Mouse (Mus musculus): ENCODE measurements at regions not wholly inside any gene's neighbourhood (a gene's known extent, or its start where the extent isn't known, plus 50 kb on each side); places are given as distances from the start of the nearest gene placed in this dataset.

DNA sequence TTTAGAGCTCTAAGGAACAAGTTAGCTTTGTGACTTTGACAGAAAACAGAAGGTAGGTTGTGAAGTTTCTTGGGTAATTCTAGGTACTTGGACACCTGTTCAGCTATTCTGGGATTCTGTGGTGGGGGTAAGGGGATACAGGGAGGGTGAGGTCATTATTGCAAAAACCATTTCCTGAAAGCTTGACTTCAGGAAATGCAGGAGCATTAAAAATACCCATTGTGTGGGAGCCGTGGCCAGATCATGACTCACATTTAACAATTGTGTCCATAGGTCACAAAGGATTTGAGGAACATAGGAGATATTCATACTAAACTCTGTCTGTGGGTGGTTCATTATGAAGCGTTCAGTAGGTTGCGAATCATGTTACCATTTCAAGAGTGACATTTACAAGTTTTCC lies 102.4 kb downstream of the Gm5426 start:
- no peaks in the 10 kb centered on the region for H3K4me1 ChIP-seq (ENCODE audit: control insufficient read depth, insufficient read depth, low read length)
- H3K27ac ChIP-seq (ENCODE audit: insufficient read depth, low read length) = no peak overlapping the region
- TF ChIP-seq POLR2A (IDR thresholded peaks at IDR 0.05; ENCODE audit: extremely low read depth, insufficient read depth, low read length) (no peak), CTCF (IDR thresholded peaks at IDR 0.05; ENCODE audit: extremely low read depth, insufficient read depth, low read length) (no peak)
- H3K4me3 ChIP-seq (ENCODE audit: insufficient read depth, low read length) = no peak overlapping the region

DNA sequence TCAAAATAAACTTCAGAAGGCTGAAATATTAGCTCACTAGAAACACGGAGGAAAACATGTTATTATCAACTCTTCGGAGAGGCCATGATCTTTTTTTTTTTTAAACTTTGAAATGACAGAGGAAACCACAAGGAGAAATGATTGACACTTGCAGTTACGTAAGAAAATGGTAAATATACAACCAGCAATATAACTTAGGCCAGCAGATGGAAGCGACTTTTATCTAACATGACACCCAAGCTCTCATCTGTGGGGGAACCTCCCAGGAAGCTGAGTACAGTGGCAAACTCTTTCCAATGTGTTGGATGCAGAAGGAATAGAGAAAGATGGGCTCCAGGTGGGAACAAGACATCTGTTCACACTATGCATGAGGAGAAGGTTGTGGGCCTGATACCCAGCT lies 104.2 kb downstream of the Gm5426 start:
- TF ChIP-seq POLR2A (IDR thresholded peaks at IDR 0.05; ENCODE audit: extremely low read depth, insufficient read depth, low read length) (no peak), CTCF (IDR thresholded peaks at IDR 0.05; ENCODE audit: extremely low read depth, insufficient read depth, low read length) (no peak)

DNA sequence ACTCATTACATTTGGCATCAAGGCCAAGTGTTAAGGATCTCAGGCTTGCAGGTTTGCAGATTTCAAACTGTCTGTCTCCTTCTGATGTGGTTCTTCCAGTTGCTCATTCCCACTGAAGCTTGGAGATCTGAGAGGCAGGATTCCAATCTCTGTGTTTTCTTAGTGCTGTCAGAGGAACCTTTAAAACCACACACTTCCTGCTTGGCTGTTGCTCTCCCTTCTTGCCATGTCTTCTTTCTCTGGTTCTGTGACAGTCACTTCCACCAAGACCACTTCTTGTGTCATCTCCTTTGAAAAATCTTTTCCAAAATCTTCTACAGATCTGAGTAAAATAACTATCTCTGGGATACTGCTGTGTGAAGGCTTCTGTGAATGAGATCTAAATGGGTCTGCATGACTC lies 117.3 kb downstream of the Gm5426 start:
- no peak overlapping the region for H3K27ac ChIP-seq (ENCODE audit: insufficient read depth, low read length)
- no peaks in the 10 kb centered on the region for H3K4me1 ChIP-seq (ENCODE audit: control insufficient read depth, insufficient read depth, low read length)
- TF ChIP-seq CTCF (IDR thresholded peaks at IDR 0.05; ENCODE audit: extremely low read depth, insufficient read depth, low read length) (no peak), POLR2A (IDR thresholded peaks at IDR 0.05; ENCODE audit: extremely low read depth, insufficient read depth, low read length) (no peak)
- no peak overlapping the region for H3K4me3 ChIP-seq (ENCODE audit: insufficient read depth, low read length)

More for the DNA sequence above, 104.2 kb downstream of the Gm5426 start:
- H3K4me1 ChIP-seq (ENCODE audit: control insufficient read depth, insufficient read depth, low read length) = no peaks in the 10 kb centered on the region
- H3K27ac ChIP-seq (ENCODE audit: insufficient read depth, low read length) = no peak overlapping the region
- no peak overlapping the region for H3K4me3 ChIP-seq (ENCODE audit: insufficient read depth, low read length)

DNA sequence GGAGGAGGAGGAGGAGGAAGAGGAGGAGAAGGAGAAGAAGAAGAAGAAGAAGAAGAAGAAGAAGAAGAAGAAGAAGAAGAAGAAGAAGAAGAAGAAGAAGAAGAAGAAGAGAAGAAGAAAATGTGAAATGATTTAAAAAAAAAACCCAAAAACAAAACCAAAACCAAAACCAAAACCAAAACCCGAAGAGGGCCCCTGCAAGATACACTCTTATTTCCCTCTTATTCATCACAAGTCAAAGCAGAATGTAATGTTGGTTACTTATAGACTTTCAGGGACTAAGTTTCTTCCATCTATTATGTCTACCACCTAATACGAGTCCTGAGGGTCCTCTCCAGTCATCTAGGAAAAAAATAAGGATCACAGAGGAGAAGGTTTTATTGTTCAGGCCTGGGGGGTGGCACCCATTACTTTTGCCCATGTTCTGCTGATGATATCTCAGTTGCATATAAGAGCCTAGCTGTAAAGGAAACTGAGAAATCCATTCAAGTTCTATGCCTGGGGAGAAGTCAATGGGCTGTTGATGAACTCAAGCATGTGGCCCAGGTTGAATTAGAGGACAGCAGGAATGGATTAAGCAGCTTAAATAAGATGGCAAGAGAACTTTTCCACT lies 118.0 kb downstream of the Gm5426 start:
- TF ChIP-seq CTCF (IDR thresholded peaks at IDR 0.05; ENCODE audit: extremely low read depth, insufficient read depth, low read length) (no peak), POLR2A (IDR thresholded peaks at IDR 0.05; ENCODE audit: extremely low read depth, insufficient read depth, low read length) (no peak)
- no peak overlapping the region for H3K4me3 ChIP-seq (ENCODE audit: insufficient read depth, low read length)
- H3K4me1 ChIP-seq (ENCODE audit: control insufficient read depth, insufficient read depth, low read length) = no peaks in the 10 kb centered on the region
- no peak overlapping the region for H3K27ac ChIP-seq (ENCODE audit: insufficient read depth, low read length)

GRCm38 (mm10) chr10:96257935-96258334 lies 121.5 kb downstream of the Gm5426 start:
- H3K27ac ChIP-seq (ENCODE audit: insufficient read depth, low read length) = no peak overlapping the region
- no peak overlapping the region for H3K4me3 ChIP-seq (ENCODE audit: insufficient read depth, low read length)
- no peak for TF ChIP-seq POLR2A (IDR thresholded peaks at IDR 0.05; ENCODE audit: extremely low read depth, insufficient read depth, low read length)
- no peak for TF ChIP-seq CTCF (IDR thresholded peaks at IDR 0.05; ENCODE audit: extremely low read depth, insufficient read depth, low read length)
- no peaks in the 10 kb centered on the region for H3K4me1 ChIP-seq (ENCODE audit: control insufficient read depth, insufficient read depth, low read length)

DNA sequence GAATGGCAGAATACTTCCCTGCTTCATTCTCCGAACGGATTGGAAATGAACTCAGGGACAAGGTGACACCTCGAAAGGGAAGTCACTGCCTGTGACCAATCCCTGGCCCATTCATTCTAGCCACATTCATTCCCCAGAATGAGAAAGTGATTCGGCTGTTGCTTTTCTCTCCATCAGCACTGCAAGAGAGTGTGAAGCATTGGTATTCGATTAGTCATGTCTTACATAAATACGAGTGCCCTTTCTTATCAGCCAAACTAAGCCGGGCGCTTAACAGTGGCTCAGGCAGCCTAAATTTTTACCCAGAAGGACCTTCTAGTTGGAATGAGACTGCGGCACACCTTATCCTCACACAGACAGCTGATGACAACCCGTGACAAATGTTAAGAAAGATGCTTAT lies 122.8 kb downstream of the Gm5426 start:
- Histone ChIP-seq H3K4me3 (ENCODE audit: insufficient read depth, low read length) (no peak overlapping the region), H3K27ac (ENCODE audit: insufficient read depth, low read length) (no peak overlapping the region), H3K4me1 (ENCODE audit: control insufficient read depth, insufficient read depth, low read length) (peaks cover 1% of the 10 kb centered on the region; the same call in 1 of the 2 replicates)
- TF ChIP-seq CTCF (IDR thresholded peaks at IDR 0.05; ENCODE audit: extremely low read depth, insufficient read depth, low read length) (no peak), POLR2A (IDR thresholded peaks at IDR 0.05; ENCODE audit: extremely low read depth, insufficient read depth, low read length) (no peak)

DNA sequence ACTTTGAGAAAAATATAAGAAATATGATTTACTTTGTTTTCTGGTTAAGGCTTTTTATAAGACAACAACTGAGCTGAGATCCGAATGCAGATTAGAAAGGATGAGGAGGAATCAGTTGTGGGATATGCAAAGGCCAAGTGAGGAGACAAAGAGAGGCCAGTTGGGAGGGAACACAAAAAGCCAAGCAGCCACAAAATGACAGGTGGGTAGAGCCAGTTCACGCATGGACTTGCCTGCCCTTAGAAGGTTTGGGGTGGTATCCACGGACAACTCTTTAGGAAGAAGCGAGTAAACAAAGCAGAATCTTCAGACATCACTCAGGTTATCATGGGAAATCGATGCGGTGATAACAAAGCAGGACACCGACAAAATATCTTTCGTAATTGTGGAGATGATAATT lies 123.2 kb downstream of the Gm5426 start:
- H3K4me3 ChIP-seq (ENCODE audit: insufficient read depth, low read length) = no peak overlapping the region
- H3K4me1 ChIP-seq (ENCODE audit: control insufficient read depth, insufficient read depth, low read length) = peaks cover 1% of the 10 kb centered on the region; the same call in 1 of the 2 replicates
- H3K27ac ChIP-seq (ENCODE audit: insufficient read depth, low read length) = no peak overlapping the region
- no peak for TF ChIP-seq POLR2A (IDR thresholded peaks at IDR 0.05; ENCODE audit: extremely low read depth, insufficient read depth, low read length)
- TF ChIP-seq CTCF (IDR thresholded peaks at IDR 0.05; ENCODE audit: extremely low read depth, insufficient read depth, low read length) = no peak

- no peak for TF ChIP-seq POLR2A (IDR thresholded peaks at IDR 0.05; ENCODE audit: extremely low read depth, insufficient read depth, low read length)
- TF ChIP-seq CTCF (IDR thresholded peaks at IDR 0.05; ENCODE audit: extremely low read depth, insufficient read depth, low read length) = no peak
- H3K4me1 ChIP-seq (ENCODE audit: control insufficient read depth, insufficient read depth, low read length) = peaks cover 1% of the 10 kb centered on the region; the same call in 1 of the 2 replicates
- H3K4me3 ChIP-seq (ENCODE audit: insufficient read depth, low read length) = no peak overlapping the region
- H3K27ac ChIP-seq (ENCODE audit: insufficient read depth, low read length) = no peak overlapping the region
Observed at GRCm38 (mm10) chr10:96263544-96263943, 127.1 kb downstream of the Gm5426 start.

DNA sequence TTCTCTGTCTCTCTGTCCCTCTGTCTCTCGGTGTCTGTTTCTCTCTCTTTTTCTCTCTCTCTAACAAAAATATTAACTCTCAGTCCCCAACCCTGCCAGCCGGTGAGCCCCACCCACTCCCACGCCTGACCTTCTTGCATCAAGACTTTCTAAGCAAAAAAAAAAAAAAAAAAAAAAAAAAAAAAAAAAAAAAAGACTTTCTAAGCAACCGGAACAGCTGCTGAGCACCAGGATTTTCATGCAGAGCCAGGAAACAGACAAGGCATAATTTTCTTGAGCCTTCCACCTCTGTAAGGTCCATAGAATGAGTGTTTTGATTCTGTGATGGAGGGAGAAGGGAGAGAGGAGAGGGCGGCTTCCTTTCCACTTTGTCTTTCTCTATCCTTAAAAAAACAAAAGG lies 128.0 kb downstream of the Gm5426 start:
- Histone ChIP-seq H3K4me3 (ENCODE audit: insufficient read depth, low read length) (no peak overlapping the region), H3K27ac (ENCODE audit: insufficient read depth, low read length) (no peak overlapping the region), H3K4me1 (ENCODE audit: control insufficient read depth, insufficient read depth, low read length) (peaks cover 1% of the 10 kb centered on the region; the same call in 1 of the 2 replicates)
- TF ChIP-seq CTCF (IDR thresholded peaks at IDR 0.05; ENCODE audit: extremely low read depth, insufficient read depth, low read length) (no peak), POLR2A (IDR thresholded peaks at IDR 0.05; ENCODE audit: extremely low read depth, insufficient read depth, low read length) (no peak)

DNA sequence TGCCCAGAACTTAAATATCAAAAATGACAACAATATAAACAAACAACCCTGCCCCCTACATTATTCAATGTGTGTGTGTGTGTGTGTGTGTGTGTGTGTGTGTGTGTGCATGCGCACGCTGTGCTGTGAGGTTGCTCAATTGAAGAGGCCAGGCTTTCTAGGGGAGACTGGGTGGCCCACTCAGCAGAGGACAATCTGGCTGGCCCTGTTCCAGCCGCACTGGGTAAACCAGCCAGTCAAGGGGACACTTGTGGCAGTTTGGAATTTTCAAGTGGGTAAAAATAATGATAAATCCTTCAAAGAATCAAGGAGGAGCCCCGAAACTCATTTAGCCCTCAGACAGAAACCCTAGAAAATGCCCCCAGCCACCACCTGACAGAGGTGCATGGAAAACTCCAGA lies 128.5 kb downstream of the Gm5426 start:
- TF ChIP-seq POLR2A (IDR thresholded peaks at IDR 0.05; ENCODE audit: extremely low read depth, insufficient read depth, low read length) = no peak
- no peak for TF ChIP-seq CTCF (IDR thresholded peaks at IDR 0.05; ENCODE audit: extremely low read depth, insufficient read depth, low read length)
- no peak overlapping the region for H3K27ac ChIP-seq (ENCODE audit: insufficient read depth, low read length)
- H3K4me1 ChIP-seq (ENCODE audit: control insufficient read depth, insufficient read depth, low read length) = peaks cover 1% of the 10 kb centered on the region; the same call in 1 of the 2 replicates
- no peak overlapping the region for H3K4me3 ChIP-seq (ENCODE audit: insufficient read depth, low read length)
